Mouse (Mus musculus): ENCODE results near the gene Rbms3.

DNA sequence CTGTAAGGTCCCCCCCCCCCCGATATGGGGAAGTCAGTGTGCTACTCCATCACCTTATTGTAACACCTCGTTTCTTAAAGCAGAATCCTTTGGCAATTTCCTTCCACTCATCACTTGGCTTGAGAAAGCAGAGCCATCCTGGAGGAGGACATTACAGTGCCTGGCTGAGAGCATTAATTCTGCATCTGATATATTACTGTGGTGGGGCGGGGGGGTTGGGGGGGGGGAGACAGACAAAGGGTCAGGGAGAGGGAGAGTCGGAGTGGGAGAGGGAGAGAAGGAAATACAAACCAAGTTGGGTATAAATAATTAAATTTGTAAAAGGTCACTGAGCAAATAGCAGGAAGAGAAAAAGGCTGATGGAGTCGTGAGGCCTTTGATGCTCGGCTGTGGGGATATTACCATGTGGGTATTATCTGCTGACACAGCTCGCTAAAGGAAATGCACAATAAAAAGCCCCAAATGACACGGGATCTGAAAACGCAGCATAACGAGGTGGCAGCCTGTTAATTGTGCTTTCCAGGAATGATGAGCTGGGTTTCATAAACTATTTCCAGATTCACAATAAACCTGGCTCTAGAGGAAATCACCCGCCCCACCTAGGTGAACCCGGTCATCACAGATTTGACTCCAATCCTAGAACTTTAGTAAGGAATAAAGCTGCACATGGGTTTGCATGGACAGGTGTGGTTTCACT lies 860.2 kb downstream of the Rbms3 start:
- no peak for TF ChIP-seq MAX (IDR thresholded peaks at IDR 0.05; ENCODE audit: low read length)
- no peak for TF ChIP-seq POLR2A (IDR thresholded peaks at IDR 0.05; ENCODE audit: low read depth, low read length)
- TF ChIP-seq RAD21 (IDR thresholded peaks at IDR 0.05; ENCODE audit: low read depth, low read length): no peak
- TF ChIP-seq EP300 (IDR thresholded peaks at IDR 0.05; ENCODE audit: low read length): no peak
- no peak for TF ChIP-seq CTCF (conservative IDR thresholded peaks at IDR 0.05 in 1 of 2, IDR thresholded peaks at IDR 0.05 in 1 of 2; ENCODE audit: low read depth in 2 of 2, low read length in 2 of 2)
- no peak for TF ChIP-seq JUND (conservative IDR thresholded peaks at IDR 0.05; ENCODE audit: low read depth, low read length)
- no peak for TF ChIP-seq ZKSCAN1 (IDR thresholded peaks at IDR 0.05; ENCODE audit: borderline replicate concordance, low read depth, low read length)
- no peak for TF ChIP-seq USF2 (conservative IDR thresholded peaks at IDR 0.05; ENCODE audit: low read depth, low read length)
- no peak for TF ChIP-seq USF1 (IDR thresholded peaks at IDR 0.05; ENCODE audit: low read depth, low read length)
- no peak for TF ChIP-seq KAT2A (IDR thresholded peaks at IDR 0.05; ENCODE audit: insufficient replicate concordance, low read length)
- no peak for TF ChIP-seq POLR2AphosphoS2 (IDR thresholded peaks at IDR 0.05; ENCODE audit: low read depth, low read length)
